Mouse (Mus musculus): ENCODE data around the gene Gm28043. TPM values are rescaled to one million over a fixed set of nuclear protein-coding genes. Genes with fewer than 3 reads are reported as not detected.

Gene Gm28043
- polyA plus RNA-seq, 1 experiment from 2014 or later, result 2.3 TPM

DNA sequence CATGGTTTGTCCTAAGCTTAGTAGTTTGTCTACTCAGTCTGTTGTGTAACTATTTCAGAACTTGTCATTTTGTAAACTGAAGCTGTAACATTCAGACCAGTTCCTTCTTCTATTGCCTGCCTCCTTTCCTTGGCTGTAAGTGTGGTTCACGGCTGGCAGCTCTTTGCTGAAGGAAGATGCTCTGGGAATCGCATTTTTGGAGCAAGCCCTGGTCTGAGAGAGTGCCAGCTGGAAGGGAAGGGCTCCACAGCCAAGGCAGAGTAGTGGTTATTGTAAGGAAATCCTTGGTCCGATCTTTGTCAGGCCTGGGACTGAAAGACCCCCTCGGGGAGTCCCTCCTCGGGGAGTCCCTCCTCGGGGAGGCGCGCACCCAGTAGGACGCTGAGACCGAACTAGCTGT, 73.9 kb downstream of the Gm28043 start:
- Histone ChIP-seq H3K9me3 (replicated peaks; ENCODE audit: control insufficient read depth, low read length) (no peaks in the 10 kb centered on the region), H3K27me3 (ENCODE audit: control insufficient read depth, insufficient read depth, low read length) (no peaks in the 10 kb centered on the region), H3K9ac (ENCODE audit: low read depth, low read length) (0 out of 2 replicates have a peak overlapping the region, but pooled peaks have one; percentile 18), H3K36me3 (ENCODE audit: control insufficient read depth, insufficient read depth, low read length) (peaks cover 33% of the 10 kb centered on the region), H3K4me2 (no peak overlapping the region), H3K4me3 (ENCODE audit: low read depth, low read length) (no peak overlapping the region), H3K27ac (ENCODE audit: low read depth, low read length) (peak overlapping the region; percentile 46; the same call in 1 of the 2 replicates), H3K4me1 (ENCODE audit: control insufficient read depth, insufficient read depth, low read length) (peaks cover 19% of the 10 kb centered on the region)
- WGBS (ENCODE audit: insufficient replicate concordance), result 93% methylated on average over 10 of the region's 10 CpGs
- ATAC-seq (replicated peaks; ENCODE audit: insufficient number of reproducible peaks, low FRiP score, low TSS enrichment), result no peak

DNA sequence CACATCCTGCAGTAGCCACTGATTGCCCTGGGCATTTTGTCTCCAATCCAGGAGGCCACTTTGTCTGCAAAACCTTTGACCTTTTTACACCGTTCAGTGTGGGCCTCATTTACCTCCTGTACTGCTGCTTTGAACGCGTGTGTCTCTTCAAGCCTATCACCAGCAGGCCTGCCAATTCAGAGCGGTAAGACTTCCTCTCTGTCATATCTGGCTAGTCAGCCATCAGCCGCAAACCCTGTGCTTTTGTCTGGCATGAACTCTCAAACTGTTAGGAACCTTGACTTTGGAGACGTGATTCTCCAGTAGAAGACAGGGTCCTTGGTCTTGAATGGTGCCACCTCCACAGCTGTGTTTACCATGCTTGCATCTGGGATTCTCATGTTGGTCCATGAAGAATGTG, 75.6 kb downstream of the Gm28043 start:
- H3K4me3 ChIP-seq (ENCODE audit: low read depth, low read length), result no peak overlapping the region
- no peak for ATAC-seq (replicated peaks; ENCODE audit: insufficient number of reproducible peaks, low FRiP score, low TSS enrichment)
- H3K9me3 ChIP-seq (replicated peaks; ENCODE audit: control insufficient read depth, low read length), result no peaks in the 10 kb centered on the region
- no peaks in the 10 kb centered on the region for H3K27me3 ChIP-seq (ENCODE audit: control insufficient read depth, insufficient read depth, low read length)
- H3K4me2 ChIP-seq, result no peak overlapping the region
- H3K4me1 ChIP-seq (ENCODE audit: control insufficient read depth, insufficient read depth, low read length), result peaks cover 17% of the 10 kb centered on the region
- no peak overlapping the region for H3K27ac ChIP-seq (ENCODE audit: low read depth, low read length)
- peaks cover 46% of the 10 kb centered on the region for H3K36me3 ChIP-seq (ENCODE audit: control insufficient read depth, insufficient read depth, low read length)
- WGBS (ENCODE audit: insufficient replicate concordance), result 69% methylated on average over 6 of the region's 6 CpGs
- H3K9ac ChIP-seq (ENCODE audit: low read depth, low read length), result no peak overlapping the region

DNA sequence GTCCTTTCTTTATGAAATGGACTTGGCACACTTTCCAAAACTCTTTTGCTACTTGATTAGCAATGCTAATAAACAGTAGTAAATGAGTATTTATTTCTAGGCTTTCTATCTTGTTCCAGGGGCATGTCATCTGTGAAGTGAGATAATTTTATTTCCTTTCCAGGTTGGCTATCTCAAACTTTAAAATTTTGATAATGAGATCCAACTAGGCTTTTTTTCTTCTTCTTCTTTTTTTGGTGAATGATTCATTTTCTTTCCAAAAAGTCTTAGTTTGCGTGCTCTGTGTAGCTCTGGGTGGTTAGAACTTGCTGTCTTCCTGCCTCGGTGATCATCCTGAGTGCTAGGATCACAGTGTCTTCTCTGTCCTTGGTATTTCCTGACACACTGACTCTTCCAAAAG, 78.2 kb downstream of the Gm28043 start:
- WGBS (ENCODE audit: insufficient replicate concordance), result 71% methylated on average over 2 of the region's 2 CpGs
- H3K9ac ChIP-seq (ENCODE audit: low read depth, low read length), result no peak overlapping the region
- no peaks in the 10 kb centered on the region for H3K27me3 ChIP-seq (ENCODE audit: control insufficient read depth, insufficient read depth, low read length)
- ATAC-seq (replicated peaks; ENCODE audit: insufficient number of reproducible peaks, low FRiP score, low TSS enrichment), result no peak
- no peak overlapping the region for H3K27ac ChIP-seq (ENCODE audit: low read depth, low read length)
- H3K4me3 ChIP-seq (ENCODE audit: low read depth, low read length), result no peak overlapping the region
- H3K9me3 ChIP-seq (replicated peaks; ENCODE audit: control insufficient read depth, low read length), result no peaks in the 10 kb centered on the region
- peaks cover 45% of the 10 kb centered on the region for H3K36me3 ChIP-seq (ENCODE audit: control insufficient read depth, insufficient read depth, low read length)
- peaks cover under 1% of the 10 kb centered on the region for H3K4me1 ChIP-seq (ENCODE audit: control insufficient read depth, insufficient read depth, low read length)
- no peak overlapping the region for H3K4me2 ChIP-seq

DNA sequence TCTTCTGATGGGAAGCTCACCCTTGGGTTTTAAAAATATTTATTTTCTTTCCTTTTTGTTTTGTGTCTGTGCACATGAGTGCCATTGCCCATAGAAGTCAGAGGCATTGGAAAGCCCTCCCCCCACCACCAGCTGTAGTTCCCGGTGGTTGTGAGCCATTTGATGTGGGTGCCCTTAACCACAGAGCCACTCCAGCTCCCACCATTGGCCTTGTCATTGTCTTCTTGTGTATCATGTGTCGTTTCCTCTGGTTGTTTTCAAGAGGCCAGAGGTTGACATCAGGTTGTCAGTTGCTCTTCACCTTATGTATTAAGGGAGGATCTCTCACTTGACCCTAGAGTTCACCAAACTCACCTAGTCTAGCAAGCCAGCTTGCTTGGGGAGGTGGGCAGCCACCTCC, 78.9 kb downstream of the Gm28043 start:
- no peaks in the 10 kb centered on the region for H3K9me3 ChIP-seq (replicated peaks; ENCODE audit: control insufficient read depth, low read length)
- H3K4me2 ChIP-seq, result no peak overlapping the region
- H3K4me1 ChIP-seq (ENCODE audit: control insufficient read depth, insufficient read depth, low read length), result no peaks in the 10 kb centered on the region; the same call in 1 of the 2 replicates
- H3K36me3 ChIP-seq (ENCODE audit: control insufficient read depth, insufficient read depth, low read length), result peaks cover 48% of the 10 kb centered on the region
- no peak overlapping the region for H3K27ac ChIP-seq (ENCODE audit: low read depth, low read length)
- WGBS (ENCODE audit: insufficient replicate concordance), result 68% methylated on average over 2 of the region's 2 CpGs
- ATAC-seq (replicated peaks; ENCODE audit: insufficient number of reproducible peaks, low FRiP score, low TSS enrichment), result no peak
- no peaks in the 10 kb centered on the region for H3K27me3 ChIP-seq (ENCODE audit: control insufficient read depth, insufficient read depth, low read length)
- no peak overlapping the region for H3K9ac ChIP-seq (ENCODE audit: low read depth, low read length)
- H3K4me3 ChIP-seq (ENCODE audit: low read depth, low read length), result no peak overlapping the region

DNA sequence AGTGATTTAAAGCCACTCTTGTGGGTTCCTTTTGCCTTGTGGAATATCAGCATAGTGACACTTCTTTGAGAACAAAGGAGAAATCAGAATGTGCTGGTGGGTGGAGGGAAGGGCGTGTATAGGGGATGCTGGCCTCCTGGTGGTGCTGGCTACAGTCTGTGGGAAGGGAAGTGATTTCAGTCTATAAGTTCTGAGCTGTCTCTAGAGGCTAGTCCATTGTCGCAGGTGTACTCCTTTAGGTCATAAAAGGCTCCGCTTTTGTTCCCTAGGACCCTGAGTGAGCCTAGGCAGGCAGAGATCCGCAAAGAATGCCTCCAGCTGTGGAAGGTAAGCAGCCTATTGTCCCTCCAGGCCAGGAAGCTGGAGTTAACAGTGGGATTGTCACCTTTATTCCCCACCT, 79.8 kb downstream of the Gm28043 start:
- WGBS (ENCODE audit: insufficient replicate concordance), result 84% methylated on average over 4 of the region's 4 CpGs
- H3K4me2 ChIP-seq, result no peak overlapping the region
- no peaks in the 10 kb centered on the region for H3K27me3 ChIP-seq (ENCODE audit: control insufficient read depth, insufficient read depth, low read length)
- H3K4me1 ChIP-seq (ENCODE audit: control insufficient read depth, insufficient read depth, low read length), result no peaks in the 10 kb centered on the region
- H3K9me3 ChIP-seq (replicated peaks; ENCODE audit: control insufficient read depth, low read length), result no peaks in the 10 kb centered on the region
- H3K4me3 ChIP-seq (ENCODE audit: low read depth, low read length), result no peak overlapping the region
- ATAC-seq (replicated peaks; ENCODE audit: insufficient number of reproducible peaks, low FRiP score, low TSS enrichment), result no peak
- no peak overlapping the region for H3K9ac ChIP-seq (ENCODE audit: low read depth, low read length)
- H3K36me3 ChIP-seq (ENCODE audit: control insufficient read depth, insufficient read depth, low read length), result peaks cover 51% of the 10 kb centered on the region
- H3K27ac ChIP-seq (ENCODE audit: low read depth, low read length), result no peak overlapping the region

DNA sequence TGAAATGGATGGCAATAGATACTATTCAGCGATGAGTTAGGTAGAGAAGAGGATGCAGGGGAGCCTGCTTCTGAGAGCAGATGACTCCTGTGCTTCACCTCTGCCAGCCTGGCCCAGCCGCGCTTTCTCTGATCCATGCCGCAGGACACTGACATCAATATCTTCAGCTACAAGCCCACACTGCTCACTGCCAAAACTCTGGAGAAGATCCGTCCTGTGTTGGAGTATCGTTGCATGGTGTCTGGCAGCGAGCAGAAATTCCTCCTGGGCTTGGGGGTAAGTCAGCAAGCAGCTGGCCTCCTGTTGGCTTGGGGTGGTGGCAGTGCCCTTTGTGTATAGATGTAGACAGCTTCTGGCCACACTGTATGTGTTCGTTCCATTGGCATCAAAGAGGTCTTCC, 82.3 kb downstream of the Gm28043 start:
- Histone ChIP-seq H3K27ac (ENCODE audit: low read depth, low read length) (no peak overlapping the region), H3K4me1 (ENCODE audit: control insufficient read depth, insufficient read depth, low read length) (no peaks in the 10 kb centered on the region), H3K9ac (ENCODE audit: low read depth, low read length) (no peak overlapping the region), H3K27me3 (ENCODE audit: control insufficient read depth, insufficient read depth, low read length) (no peaks in the 10 kb centered on the region), H3K4me3 (ENCODE audit: low read depth, low read length) (no peak overlapping the region), H3K9me3 (replicated peaks; ENCODE audit: control insufficient read depth, low read length) (no peaks in the 10 kb centered on the region), H3K4me2 (no peak overlapping the region), H3K36me3 (ENCODE audit: control insufficient read depth, insufficient read depth, low read length) (peaks cover 48% of the 10 kb centered on the region)
- WGBS (ENCODE audit: insufficient replicate concordance), result 96% methylated on average over 8 of the region's 8 CpGs
- ATAC-seq (replicated peaks; ENCODE audit: insufficient number of reproducible peaks, low FRiP score, low TSS enrichment), result no peak

DNA sequence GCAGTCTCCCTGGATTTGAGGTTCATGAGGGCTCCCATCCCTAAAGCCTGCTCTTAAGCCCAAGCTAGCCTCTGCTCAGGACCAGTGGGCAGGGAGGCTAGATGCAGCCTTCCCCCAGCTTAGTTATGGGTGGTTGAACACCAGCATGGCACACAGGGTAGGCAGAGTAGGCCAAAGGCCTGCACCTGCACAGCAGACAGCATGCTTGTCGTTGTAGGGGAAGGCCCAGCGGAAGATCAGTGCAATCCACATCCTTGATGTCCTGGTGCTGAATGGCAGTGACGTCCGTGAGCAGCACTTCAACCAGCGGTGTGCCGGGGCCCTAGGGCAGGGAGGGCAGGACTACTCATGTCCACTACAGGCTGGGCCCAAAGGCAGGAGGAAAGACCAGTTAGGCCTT, 83.7 kb downstream of the Gm28043 start:
- no peaks in the 10 kb centered on the region for H3K27me3 ChIP-seq (ENCODE audit: control insufficient read depth, insufficient read depth, low read length)
- no peak overlapping the region for H3K4me2 ChIP-seq
- H3K4me1 ChIP-seq (ENCODE audit: control insufficient read depth, insufficient read depth, low read length), result no peaks in the 10 kb centered on the region
- no peak overlapping the region for H3K4me3 ChIP-seq (ENCODE audit: low read depth, low read length)
- ATAC-seq (replicated peaks; ENCODE audit: insufficient number of reproducible peaks, low FRiP score, low TSS enrichment), result no peak
- WGBS (ENCODE audit: insufficient replicate concordance), result 85% methylated on average over 6 of the region's 6 CpGs
- H3K27ac ChIP-seq (ENCODE audit: low read depth, low read length), result no peak overlapping the region
- no peak overlapping the region for H3K9ac ChIP-seq (ENCODE audit: low read depth, low read length)
- H3K9me3 ChIP-seq (replicated peaks; ENCODE audit: control insufficient read depth, low read length), result no peaks in the 10 kb centered on the region
- peaks cover 58% of the 10 kb centered on the region for H3K36me3 ChIP-seq (ENCODE audit: control insufficient read depth, insufficient read depth, low read length)

DNA sequence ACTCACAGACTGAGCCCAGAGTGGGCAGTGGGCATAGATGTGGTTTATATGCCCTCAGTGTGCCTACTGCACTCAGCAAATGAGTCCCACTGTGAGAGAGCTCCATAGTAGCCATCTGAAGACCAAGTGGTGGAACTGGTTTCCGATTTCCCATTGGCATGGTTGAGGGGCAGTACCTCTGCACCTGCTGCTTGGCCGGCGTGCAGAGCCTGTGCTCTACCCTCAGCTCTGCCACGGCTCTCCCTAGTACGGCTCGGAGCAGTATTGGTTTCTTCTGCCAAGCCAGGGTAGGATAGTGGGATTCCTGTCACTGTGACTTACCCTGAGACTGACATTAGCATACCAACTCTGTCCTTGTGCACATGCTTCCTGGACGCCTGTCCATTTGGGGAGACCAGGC, 85.9 kb downstream of the Gm28043 start:
- H3K4me1 ChIP-seq (ENCODE audit: control insufficient read depth, insufficient read depth, low read length), result peaks cover 1% of the 10 kb centered on the region; the same call in 1 of the 2 replicates
- peaks cover 49% of the 10 kb centered on the region for H3K36me3 ChIP-seq (ENCODE audit: control insufficient read depth, insufficient read depth, low read length)
- H3K27ac ChIP-seq (ENCODE audit: low read depth, low read length), result no peak overlapping the region
- no peak overlapping the region for H3K4me2 ChIP-seq
- no peak overlapping the region for H3K9ac ChIP-seq (ENCODE audit: low read depth, low read length)
- no peaks in the 10 kb centered on the region for H3K27me3 ChIP-seq (ENCODE audit: control insufficient read depth, insufficient read depth, low read length)
- WGBS (ENCODE audit: insufficient replicate concordance), result 93% methylated on average over 7 of the region's 7 CpGs
- no peaks in the 10 kb centered on the region for H3K9me3 ChIP-seq (replicated peaks; ENCODE audit: control insufficient read depth, low read length)
- no peak for ATAC-seq (replicated peaks; ENCODE audit: insufficient number of reproducible peaks, low FRiP score, low TSS enrichment)
- no peak overlapping the region for H3K4me3 ChIP-seq (ENCODE audit: low read depth, low read length)

DNA sequence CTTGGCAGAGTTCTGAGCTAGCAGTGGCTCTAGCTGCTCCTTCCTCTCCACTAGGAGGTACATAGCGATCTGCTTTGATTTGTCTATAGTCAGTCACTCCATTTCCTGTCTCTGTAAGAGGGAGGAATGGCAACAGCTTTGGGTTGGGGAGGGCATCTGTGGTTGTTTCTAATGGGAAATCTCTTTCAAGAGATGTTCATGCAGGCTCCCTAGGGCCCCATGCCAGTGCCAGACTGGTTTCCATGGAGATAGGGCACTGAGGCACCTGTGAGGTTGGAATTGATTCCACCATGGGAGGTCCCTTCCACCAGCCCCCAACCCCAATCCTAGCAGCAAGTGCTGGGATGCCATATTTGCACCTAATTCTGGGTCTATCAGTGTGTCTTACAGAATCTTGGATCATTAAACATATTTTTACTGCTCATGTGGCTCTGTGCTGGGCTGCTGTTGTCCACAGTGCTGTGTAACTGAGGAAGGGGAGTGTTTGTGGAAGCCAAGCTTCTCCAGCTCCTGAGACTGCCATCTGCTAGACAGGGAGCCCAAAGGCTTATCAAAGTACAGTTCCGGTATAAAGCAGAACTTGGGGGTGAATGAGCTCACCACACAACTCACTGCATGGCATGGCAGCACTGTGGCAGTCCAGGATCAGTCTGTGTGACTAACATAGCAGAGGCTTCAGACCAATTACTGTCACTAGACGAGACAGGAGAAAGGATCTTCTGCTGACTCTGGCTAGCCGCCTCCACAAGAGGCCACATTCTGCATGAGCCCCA, 88.4 kb downstream of the Gm28043 start:
- Histone ChIP-seq H3K4me1 (ENCODE audit: control insufficient read depth, insufficient read depth, low read length) (peaks cover 9% of the 10 kb centered on the region), H3K27me3 (ENCODE audit: control insufficient read depth, insufficient read depth, low read length) (no peaks in the 10 kb centered on the region), H3K4me2 (no peak overlapping the region), H3K9ac (ENCODE audit: low read depth, low read length) (no peak overlapping the region), H3K4me3 (ENCODE audit: low read depth, low read length) (no peak overlapping the region), H3K36me3 (ENCODE audit: control insufficient read depth, insufficient read depth, low read length) (peaks cover 39% of the 10 kb centered on the region), H3K9me3 (replicated peaks; ENCODE audit: control insufficient read depth, low read length) (no peaks in the 10 kb centered on the region), H3K27ac (ENCODE audit: low read depth, low read length) (no peak overlapping the region)
- ATAC-seq (replicated peaks; ENCODE audit: insufficient number of reproducible peaks, low FRiP score, low TSS enrichment), result no peak
- WGBS (ENCODE audit: insufficient replicate concordance), result 70% methylated on average over 4 of the region's 4 CpGs
